Mouse (Mus musculus) lung, adult 10 weeks (tissue): Measurements from ENCODE around the gene Pkd2. TPM values are rescaled to one million over a fixed set of nuclear protein-coding genes. Genes with fewer than 3 reads are reported as not detected.

Experiments
- polyA plus RNA-seq: library from polyadenylated mRNA; stranded (reverse); fragments of 350-450 nt; fragmentation: Illumina TruSeq; extraction: RNeasy Lipid Tissue Mini Kit (QIAGEN cat#74804); gene quantifications from one replicate; pipeline ENCODE4 v1.2.3, GENCODE M21; 2014; ENCODE audit warnings: low read depth, low replicate concordance; ENCODE audit not compliant: insufficient read depth

Pkd2 gene
- polyA plus RNA-seq: 24.4 TPM

DNA sequence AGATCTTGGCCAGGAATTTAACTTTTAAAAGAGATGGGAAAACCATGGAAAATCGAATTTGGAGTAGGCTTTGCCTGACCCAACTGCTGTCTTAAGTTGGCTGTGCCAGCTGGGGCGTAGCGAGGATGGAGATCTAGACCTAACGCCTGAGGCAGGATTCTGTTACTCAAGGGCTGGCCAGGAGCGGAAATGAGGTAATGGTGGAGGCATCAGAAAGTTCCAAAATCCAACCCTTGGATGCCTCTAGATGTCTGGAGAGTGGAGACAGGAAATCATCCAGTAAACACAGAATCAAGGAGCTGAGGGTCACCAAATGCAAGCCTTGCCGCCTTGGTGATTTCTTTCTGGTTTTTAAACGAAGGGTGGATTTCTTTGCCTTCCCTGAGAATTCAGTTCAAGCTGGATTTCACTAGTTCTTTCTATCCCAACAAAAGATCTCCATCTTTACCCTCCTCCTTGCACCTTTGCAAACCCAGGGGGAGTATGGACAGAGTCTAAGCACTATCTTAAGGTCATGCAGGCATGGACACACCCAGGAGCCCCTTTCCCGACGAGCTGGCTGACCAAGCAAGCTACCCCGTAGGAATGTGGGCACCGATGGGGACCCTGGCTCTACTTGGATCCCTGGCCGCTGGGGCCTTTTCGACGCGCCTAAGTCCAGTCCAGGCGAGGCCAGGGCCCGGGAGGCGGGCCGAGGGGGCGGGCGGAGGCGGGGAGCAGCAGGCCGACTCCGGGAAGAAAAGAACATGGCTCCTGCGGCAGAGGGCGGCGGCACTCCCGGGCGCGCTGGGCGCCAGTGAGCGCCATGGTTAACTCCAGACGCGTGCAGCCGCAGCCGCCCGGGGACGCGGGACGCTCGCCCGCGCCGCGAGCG lies at the start of gene Pkd2:
Pkd2 (plus strand) TSS at position 619 of the 874 bp plus-strand sequence.

DNA sequence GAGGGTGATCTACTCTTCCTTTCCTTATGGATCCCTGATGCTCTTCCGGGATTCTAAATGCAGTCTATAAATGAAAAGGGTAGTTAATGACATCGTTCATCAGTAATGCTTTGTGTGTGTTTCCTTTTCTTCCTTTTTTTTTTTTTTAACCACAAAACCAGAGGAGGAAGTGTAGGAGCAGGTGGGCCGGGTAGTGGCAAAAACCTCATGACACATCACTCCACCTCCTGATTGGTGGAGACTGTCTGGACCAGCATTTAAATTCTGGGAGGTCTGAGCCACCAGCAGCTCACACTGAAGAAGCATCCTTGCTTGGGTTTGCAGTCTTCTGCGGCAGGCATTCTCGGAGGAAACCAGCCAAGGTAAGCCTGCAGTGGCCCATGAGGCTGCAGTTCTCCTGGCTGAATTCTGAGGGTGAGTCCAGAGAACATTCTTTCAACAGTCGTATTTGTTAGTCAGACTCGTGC lies 24.4 kb upstream of the Pkd2 start, which contains the start of gene Spp1:
Spp1 (plus strand) TSS at position 284 of the 467 bp plus-strand sequence.

DNA sequence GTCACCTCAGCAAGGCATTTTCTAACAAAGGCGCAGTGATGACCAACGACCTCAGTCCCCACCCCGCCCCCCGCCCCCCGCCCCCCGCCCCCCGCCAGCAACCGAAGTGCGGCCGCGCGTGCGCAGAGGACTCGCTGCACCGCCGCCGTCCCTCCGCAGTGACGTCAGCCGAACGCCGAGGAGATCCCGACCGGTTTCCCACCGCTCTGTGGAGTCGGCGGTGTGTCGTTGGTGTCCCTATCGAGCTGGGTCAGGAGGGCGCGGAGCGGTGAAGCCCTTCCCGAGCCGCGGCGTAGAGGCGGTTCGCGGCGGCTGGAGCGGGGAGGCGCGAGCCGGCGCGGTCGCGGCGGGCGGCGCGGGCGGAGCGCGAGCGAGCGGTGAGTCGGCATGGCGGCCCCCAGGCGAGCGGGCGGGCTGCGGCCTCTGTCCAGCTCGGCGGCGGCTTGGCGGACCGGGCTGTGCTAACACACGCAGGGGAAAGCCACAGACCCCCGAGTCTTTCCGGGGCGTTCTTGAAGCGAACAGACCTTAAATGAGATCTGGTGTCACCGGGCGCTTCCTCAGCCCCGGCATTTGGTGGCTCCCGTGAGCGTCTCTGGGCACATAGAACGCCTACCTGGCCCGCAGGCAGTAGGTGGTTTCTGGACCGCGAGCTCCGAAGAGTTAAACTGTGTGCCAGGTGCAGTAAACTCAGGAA lies 49.1 kb downstream of the Pkd2 start, which contains the start of gene BC005561:
BC005561 (plus strand) TSS at position 158 of the 697 bp plus-strand sequence.

Other genes with a start within 250 kb of the Pkd2 start
- not detected for gene Ibsp, start 160.3 kb upstream of the Pkd2 start, polyA plus RNA-seq
- gene Mepe, start 134.1 kb upstream of the Pkd2 start, polyA plus RNA-seq: not detected
- 157 TPM for gene Spp1, start 24.3 kb upstream of the Pkd2 start, polyA plus RNA-seq
- 0.73 TPM for gene BC005561, start 48.9 kb downstream of the Pkd2 start, polyA plus RNA-seq